Mouse (Mus musculus) cerebellum, postnatal 36 days (tissue): ENCODE results near the gene Myh7b.
"Not testable (repeated sequence)": the region's sequence is repeated elsewhere in the genome, so short reads cannot be mapped to it uniquely, and the experiment has no call there.

Experiments used
- DNase-seq, 2 experiments: peaks; one replicate each; pipeline ENCODE4 v3.0.0; 2021 to 2022; ENCODE audit warnings: mixed read lengths in 2 of 2

Gene Myh7b

GRCm38 (mm10) chr2:155604560-155605235 is 6.3 kb upstream of the Myh7b start:
- no peak for DNase-seq

- not testable (repeated sequence) for DNase-seq
These were observed 5.8 kb upstream of the Myh7b start for GRCm38 (mm10) chr2:155605236-155605589.

GRCm38 (mm10) chr2:155606360-155606759 is 4.7 kb upstream of the Myh7b start:
- peak; percentile 63 to 74 for DNase-seq

GRCm38 (mm10) chr2:155611834-155612550 is 980 bp downstream of the Myh7b start:
- no peak for DNase-seq

- DNase-seq: peak; percentile 68 to 77
These were observed 2.3 kb downstream of the Myh7b start for GRCm38 (mm10) chr2:155613326-155613755.

- DNase-seq: no peak
These were observed 2.9 kb downstream of the Myh7b start for GRCm38 (mm10) chr2:155613953-155614352.

- DNase-seq: no peak
These were observed 6.0 kb downstream of the Myh7b start for GRCm38 (mm10) chr2:155616971-155617370.

- DNase-seq: peak; percentile 90 to 94
These were observed 8.8 kb downstream of the Myh7b start for GRCm38 (mm10) chr2:155619817-155620216.

- no peak for DNase-seq
These were observed 11.6 kb downstream of the Myh7b start for GRCm38 (mm10) chr2:155622606-155623005.

GRCm38 (mm10) chr2:155623996-155624395 is 13.0 kb downstream of the Myh7b start:
- DNase-seq: no peak

- peak in 1 of 2 experiments; percentile 38 for DNase-seq
These were observed 13.7 kb downstream of the Myh7b start for GRCm38 (mm10) chr2:155624730-155625129.

- DNase-seq: no peak
These were observed 15.3 kb downstream of the Myh7b start for GRCm38 (mm10) chr2:155626277-155626676.

- DNase-seq: peak; percentile 77 to 84
These were observed 16.2 kb downstream of the Myh7b start for GRCm38 (mm10) chr2:155627030-155627738.

GRCm38 (mm10) chr2:155628112-155628511 is 17.1 kb downstream of the Myh7b start:
- no peak for DNase-seq

GRCm38 (mm10) chr2:155628519-155628918 is 17.5 kb downstream of the Myh7b start:
- DNase-seq: no peak

- DNase-seq: peak; percentile 71 to 77
These were observed 18.2 kb downstream of the Myh7b start for GRCm38 (mm10) chr2:155629231-155629661.

GRCm38 (mm10) chr2:155630153-155630552 is 19.1 kb downstream of the Myh7b start:
- DNase-seq: peak in 1 of 2 experiments; percentile 31

- peak in 1 of 2 experiments; percentile 49 for DNase-seq
These were observed 19.8 kb downstream of the Myh7b start for GRCm38 (mm10) chr2:155630590-155631416.

GRCm38 (mm10) chr2:155632138-155632936 is 21.3 kb downstream of the Myh7b start:
- DNase-seq: no peak

GRCm38 (mm10) chr2:155633121-155633520 is 22.1 kb downstream of the Myh7b start:
- DNase-seq: peak in 1 of 2 experiments; percentile 28

- peak; percentile 51 to 54 for DNase-seq
These were observed 22.7 kb downstream of the Myh7b start for GRCm38 (mm10) chr2:155633731-155634130.

GRCm38 (mm10) chr2:155634562-155634961 is 23.6 kb downstream of the Myh7b start:
- DNase-seq: no peak
